Mouse (Mus musculus): ENCODE results near the gene C77080. TPM values are rescaled to one million over a fixed set of nuclear protein-coding genes. Genes with fewer than 3 reads are reported as not detected.

Gene C77080
- polyA plus RNA-seq, 1 experiment = 1.9 TPM

GRCm38 (mm10) chr4:129242327-129242726, 18.9 kb downstream of the C77080 start:
- no peak overlapping the region for H3K4me3 ChIP-seq (replicated peaks; ENCODE audit: control insufficient read depth, low read depth, low read length)
- TF ChIP-seq POLR2A (IDR thresholded peaks at IDR 0.05; ENCODE audit: borderline replicate concordance, control insufficient read depth, low read depth, low read length) = no peak
- TF ChIP-seq CTCF (IDR thresholded peaks at IDR 0.05; ENCODE audit: control insufficient read depth, insufficient read depth, low read length) = no peak
- 74% methylated on average over 4 of the region's 4 CpGs for WGBS
- H3K27ac ChIP-seq (ENCODE audit: control insufficient read depth, insufficient read depth, low read depth, low read length, poor library complexity) = no peak overlapping the region
- H3K4me1 ChIP-seq (ENCODE audit: control insufficient read depth, insufficient read depth, low read length) = no peaks in the 10 kb centered on the region; the same call in 1 of the 2 replicates

GRCm38 (mm10) chr4:129241898-129242297, 19.3 kb downstream of the C77080 start:
- TF ChIP-seq CTCF (IDR thresholded peaks at IDR 0.05; ENCODE audit: control insufficient read depth, insufficient read depth, low read length) (no peak), POLR2A (IDR thresholded peaks at IDR 0.05; ENCODE audit: borderline replicate concordance, control insufficient read depth, low read depth, low read length) (no peak)
- Histone ChIP-seq H3K27ac (ENCODE audit: control insufficient read depth, insufficient read depth, low read depth, low read length, poor library complexity) (no peak overlapping the region), H3K4me3 (replicated peaks; ENCODE audit: control insufficient read depth, low read depth, low read length) (no peak overlapping the region), H3K4me1 (ENCODE audit: control insufficient read depth, insufficient read depth, low read length) (no peaks in the 10 kb centered on the region; the same call in 1 of the 2 replicates)
- WGBS = 36% methylated on average over 7 of the region's 7 CpGs

GRCm38 (mm10) chr4:129239075-129239474, 22.1 kb downstream of the C77080 start:
- H3K4me3 ChIP-seq (replicated peaks; ENCODE audit: control insufficient read depth, low read depth, low read length) = no peak overlapping the region
- no peak for TF ChIP-seq CTCF (IDR thresholded peaks at IDR 0.05; ENCODE audit: control insufficient read depth, insufficient read depth, low read length)
- no peak; the same call in 1 of the 2 replicates for TF ChIP-seq POLR2A (IDR thresholded peaks at IDR 0.05; ENCODE audit: borderline replicate concordance, control insufficient read depth, low read depth, low read length)
- H3K27ac ChIP-seq (ENCODE audit: control insufficient read depth, insufficient read depth, low read depth, low read length, poor library complexity) = no peak overlapping the region
- under 1% methylated on average over 29 of the region's 29 CpGs for WGBS
- no peaks in the 10 kb centered on the region; the same call in 1 of the 2 replicates for H3K4me1 ChIP-seq (ENCODE audit: control insufficient read depth, insufficient read depth, low read length)

- Histone ChIP-seq H3K4me1 (ENCODE audit: control insufficient read depth, insufficient read depth, low read length) (no peaks in the 10 kb centered on the region; the same call in 1 of the 2 replicates), H3K27ac (ENCODE audit: control insufficient read depth, insufficient read depth, low read depth, low read length, poor library complexity) (no peak overlapping the region), H3K4me3 (replicated peaks; ENCODE audit: control insufficient read depth, low read depth, low read length) (no peak overlapping the region)
- TF ChIP-seq POLR2A (IDR thresholded peaks at IDR 0.05; ENCODE audit: borderline replicate concordance, control insufficient read depth, low read depth, low read length) (no peak), CTCF (IDR thresholded peaks at IDR 0.05; ENCODE audit: control insufficient read depth, insufficient read depth, low read length) (no peak)
- WGBS = 18% methylated on average over 23 of the region's 23 CpGs
These were observed 22.6 kb downstream of the C77080 start for GRCm38 (mm10) chr4:129238579-129239016.

- Histone ChIP-seq H3K4me3 (replicated peaks; ENCODE audit: control insufficient read depth, low read depth, low read length) (no peak overlapping the region), H3K4me1 (ENCODE audit: control insufficient read depth, insufficient read depth, low read length) (no peaks in the 10 kb centered on the region; the same call in 1 of the 2 replicates), H3K27ac (ENCODE audit: control insufficient read depth, insufficient read depth, low read depth, low read length, poor library complexity) (no peak overlapping the region)
- TF ChIP-seq CTCF (IDR thresholded peaks at IDR 0.05; ENCODE audit: control insufficient read depth, insufficient read depth, low read length) (no peak), POLR2A (IDR thresholded peaks at IDR 0.05; ENCODE audit: borderline replicate concordance, control insufficient read depth, low read depth, low read length) (no peak)
- WGBS = 76% methylated on average over 21 of the region's 21 CpGs
These were observed 23.3 kb downstream of the C77080 start for GRCm38 (mm10) chr4:129237843-129238441.

GRCm38 (mm10) chr4:129236236-129236813, 24.9 kb downstream of the C77080 start:
- no peaks in the 10 kb centered on the region; the same call in 1 of the 2 replicates for H3K4me1 ChIP-seq (ENCODE audit: control insufficient read depth, insufficient read depth, low read length)

GRCm38 (mm10) chr4:129235147-129235546, 26.1 kb downstream of the C77080 start:
- 55% methylated on average over 3 of the region's 3 CpGs for WGBS
- Histone ChIP-seq H3K4me1 (ENCODE audit: control insufficient read depth, insufficient read depth, low read length) (no peaks in the 10 kb centered on the region; the same call in 1 of the 2 replicates), H3K27ac (ENCODE audit: control insufficient read depth, insufficient read depth, low read depth, low read length, poor library complexity) (no peak overlapping the region), H3K4me3 (replicated peaks; ENCODE audit: control insufficient read depth, low read depth, low read length) (no peak overlapping the region)
- no peak for TF ChIP-seq POLR2A (IDR thresholded peaks at IDR 0.05; ENCODE audit: borderline replicate concordance, control insufficient read depth, low read depth, low read length)
- no peak for TF ChIP-seq CTCF (IDR thresholded peaks at IDR 0.05; ENCODE audit: control insufficient read depth, insufficient read depth, low read length)

More at GRCm38 (mm10) chr4:129236236-129236813, 24.9 kb downstream of the C77080 start:
- no peak overlapping the region for H3K27ac ChIP-seq (ENCODE audit: control insufficient read depth, insufficient read depth, low read depth, low read length, poor library complexity)
- no peak overlapping the region for H3K4me3 ChIP-seq (replicated peaks; ENCODE audit: control insufficient read depth, low read depth, low read length)
- 66% methylated on average over 8 of the region's 8 CpGs for WGBS
- no peak for TF ChIP-seq CTCF (IDR thresholded peaks at IDR 0.05; ENCODE audit: control insufficient read depth, insufficient read depth, low read length)
- no peak for TF ChIP-seq POLR2A (IDR thresholded peaks at IDR 0.05; ENCODE audit: borderline replicate concordance, control insufficient read depth, low read depth, low read length)

- Histone ChIP-seq H3K27ac (ENCODE audit: control insufficient read depth, insufficient read depth, low read depth, low read length, poor library complexity) (no peak overlapping the region), H3K4me1 (ENCODE audit: control insufficient read depth, insufficient read depth, low read length) (no peaks in the 10 kb centered on the region; the same call in 1 of the 2 replicates)
- WGBS = 16% methylated on average over 7 of the region's 7 CpGs
These were observed 26.7 kb downstream of the C77080 start for GRCm38 (mm10) chr4:129234488-129234887.

More at GRCm38 (mm10) chr4:129234488-129234887, 26.7 kb downstream of the C77080 start:
- TF ChIP-seq POLR2A (IDR thresholded peaks at IDR 0.05; ENCODE audit: borderline replicate concordance, control insufficient read depth, low read depth, low read length) = no peak
- TF ChIP-seq CTCF (IDR thresholded peaks at IDR 0.05; ENCODE audit: control insufficient read depth, insufficient read depth, low read length) = no peak
- no peak overlapping the region for H3K4me3 ChIP-seq (replicated peaks; ENCODE audit: control insufficient read depth, low read depth, low read length)
